Mouse (Mus musculus) heart, embryonic 16.5 days (tissue): Measurements from ENCODE around the gene Kif1a. TPM values are rescaled to one million over a fixed set of nuclear protein-coding genes. Genes with fewer than 3 reads are reported as not detected.
A peak's percentile ranks its signal among the peaks of the same experiment; 100 is the strongest.

Experiments
- ATAC-seq: fragments of 200-750 bp; cut with Nextera tagmentation; replicated peaks from 2 replicates; pipeline ENCODE4 v1.8.0; 2017; ENCODE audit warnings: moderate number of reproducible peaks; ENCODE audit not compliant: insufficient read depth, low FRiP score; ENCODE audit errors: extremely low read depth
- H3K27ac ChIP-seq: fragments of 300-500 bp; sonication (generic); 2 replicates; pipeline ENCODE4 v1.5.1; 2014; ENCODE audit warnings: mild to moderate bottlenecking, low read length, control low read depth, moderate library complexity
- H3K27me3 ChIP-seq: fragments of 300-500 bp; sonication (generic); 2 replicates; pipeline ENCODE4 v1.6.1; 2014; ENCODE audit warnings: low read length, mixed read lengths; ENCODE audit not compliant: control insufficient read depth, insufficient read depth
- H3K36me3 ChIP-seq: fragments of 300-500 bp; sonication (generic); 2 replicates; pipeline ENCODE4 v1.6.1; 2014; ENCODE audit not compliant: control insufficient read depth, insufficient read depth
- H3K4me1 ChIP-seq: fragments of 300-500 bp; sonication (generic); 2 replicates; pipeline ENCODE4 v1.6.1; 2014; ENCODE audit warnings: low read length, mixed read lengths; ENCODE audit not compliant: control insufficient read depth, insufficient read depth
- H3K4me2 ChIP-seq: fragments of 300-500 bp; sonication (generic); 2 replicates; pipeline ENCODE4 v1.6.1; 2014; ENCODE audit warnings: low read depth, mild to moderate bottlenecking, control low read depth, low read length
- H3K4me3 ChIP-seq: fragments of 300-500 bp; sonication (generic); 2 replicates; pipeline ENCODE4 v1.5.1; 2014; ENCODE audit warnings: mild to moderate bottlenecking, control low read depth, low read length
- H3K9ac ChIP-seq: fragments of 300-500 bp; sonication (generic); 2 replicates; pipeline ENCODE4 v1.6.1; 2014; ENCODE audit warnings: low read length, control low read depth
- H3K9me3 ChIP-seq: fragments of 300-500 bp; sonication (generic); replicated peaks from 2 replicates; pipeline ENCODE4 v1.6.1; 2016; ENCODE audit warnings: low read length; ENCODE audit not compliant: control insufficient read depth
- WGBS: fragments of 180-500 bp; shearing (Covaris S2); extraction: QIAGEN DNeasy Blood & Tissue Kit; methylation state at CpG from one replicate; pipeline ENCODE4 v1.1.7; 2014; 5-methylcytosine and 5-hydroxymethylcytosine counted together
- polyA plus RNA-seq: library from polyadenylated mRNA; unstranded; fragments of >200 nt; fragmentation: Nextera tagmentation; extraction: Ambion mirVana; gene quantifications from 2 replicates; pipeline ENCODE4 v1.2.1, GENCODE M21; 2015

The Kif1a gene
- polyA plus RNA-seq: 8.3 and 11.3 TPM in 2 replicates

- peak; percentile 72 for ATAC-seq
- WGBS: 2% methylated on average over 39 of the region's 39 CpGs
- H3K4me3 ChIP-seq: peak within 1 kb of the TSS; percentile 49
- no peaks in the 10 kb centered on the region for H3K36me3 ChIP-seq
- peaks cover 50% of the 10 kb centered on the region for H3K27me3 ChIP-seq
- H3K27ac ChIP-seq: no peak within 1 kb of the TSS
- peaks cover 7% of the 10 kb centered on the region for H3K4me1 ChIP-seq
- H3K9ac ChIP-seq: peak within 1 kb of the TSS; percentile 68
- H3K9me3 ChIP-seq: peaks cover 3% of the 10 kb centered on the region
- H3K4me2 ChIP-seq: peak within 1 kb of the TSS; percentile 97
These were observed at the start of gene Kif1a for GRCm38 (mm10) chr1:93101571-93102061. Gene Kif1a (minus strand): TSS chr1:93101951.

GRCm38 (mm10) chr1:93150907-93151661 is 49.3 kb upstream of the Kif1a start:
- peak; percentile 76 for ATAC-seq
- H3K9me3 ChIP-seq: no peaks in the 10 kb centered on the region
- 43% methylated on average over 2 of the region's 2 CpGs for WGBS
- no peak overlapping the region for H3K9ac ChIP-seq
- no peaks in the 10 kb centered on the region for H3K36me3 ChIP-seq
- H3K4me2 ChIP-seq: no peak overlapping the region
- H3K4me3 ChIP-seq: no peak overlapping the region
- peaks cover 19% of the 10 kb centered on the region for H3K27me3 ChIP-seq
- no peaks in the 10 kb centered on the region; the same call in 1 of the 2 replicates for H3K4me1 ChIP-seq
- no peak overlapping the region for H3K27ac ChIP-seq

GRCm38 (mm10) chr1:93144176-93144575 is 42.4 kb upstream of the Kif1a start:
- Histone ChIP-seq H3K4me2 (no peak overlapping the region), H3K9me3 (no peaks in the 10 kb centered on the region), H3K4me1 (peaks cover 10% of the 10 kb centered on the region), H3K4me3 (no peak overlapping the region), H3K36me3 (no peaks in the 10 kb centered on the region), H3K27me3 (peaks cover 22% of the 10 kb centered on the region), H3K9ac (no peak overlapping the region), H3K27ac (no peak overlapping the region)
- ATAC-seq: peak; percentile 66; the same call in 1 of the 2 replicates
- 53% methylated on average over 9 of the region's 9 CpGs for WGBS

GRCm38 (mm10) chr1:93142871-93143270 is 41.1 kb upstream of the Kif1a start:
- Histone ChIP-seq H3K27ac (no peak overlapping the region), H3K27me3 (peaks cover 17% of the 10 kb centered on the region), H3K9ac (no peak overlapping the region), H3K4me3 (no peak overlapping the region), H3K4me2 (no peak overlapping the region), H3K9me3 (no peaks in the 10 kb centered on the region), H3K36me3 (no peaks in the 10 kb centered on the region), H3K4me1 (peaks cover 10% of the 10 kb centered on the region)
- ATAC-seq: no peak
- WGBS: 68% methylated on average over 1 of the region's 1 CpGs

- H3K27me3 ChIP-seq: peaks cover 12% of the 10 kb centered on the region; the same call in 1 of the 2 replicates
- H3K4me2 ChIP-seq: no peak overlapping the region
- no peak overlapping the region for H3K9ac ChIP-seq
- H3K9me3 ChIP-seq: no peaks in the 10 kb centered on the region
- peaks cover 8% of the 10 kb centered on the region for H3K4me1 ChIP-seq
- H3K36me3 ChIP-seq: no peaks in the 10 kb centered on the region
- WGBS: 54% methylated on average over 7 of the region's 7 CpGs
- ATAC-seq: no peak
- H3K4me3 ChIP-seq: no peak overlapping the region
- no peak overlapping the region for H3K27ac ChIP-seq
These were observed 38.0 kb upstream of the Kif1a start for GRCm38 (mm10) chr1:93139713-93140112.

- Histone ChIP-seq H3K4me2 (no peak overlapping the region), H3K9me3 (no peaks in the 10 kb centered on the region), H3K4me1 (no peaks in the 10 kb centered on the region), H3K4me3 (no peak overlapping the region), H3K9ac (no peak overlapping the region), H3K27me3 (peaks cover 12% of the 10 kb centered on the region), H3K36me3 (no peaks in the 10 kb centered on the region), H3K27ac (no peak overlapping the region)
- WGBS: 57% methylated on average over 6 of the region's 6 CpGs
- no peak for ATAC-seq
These were observed 36.8 kb upstream of the Kif1a start for GRCm38 (mm10) chr1:93138534-93138933.

- Histone ChIP-seq H3K27me3 (peaks cover 3% of the 10 kb centered on the region), H3K9ac (no peak within 1 kb of the TSS)
- WGBS: 82% methylated on average over 12 of the region's 12 CpGs
These were observed 33.3 kb upstream of the Kif1a start, which contains the start of gene Agxt for GRCm38 (mm10) chr1:93135036-93135526. Gene Agxt (plus strand): TSS chr1:93135240.

GRCm38 (mm10) chr1:93132676-93133075 is 30.9 kb upstream of the Kif1a start:
- WGBS: 46% methylated on average over 8 of the region's 8 CpGs
- Histone ChIP-seq H3K27ac (no peak overlapping the region), H3K4me2 (no peak overlapping the region), H3K36me3 (no peaks in the 10 kb centered on the region), H3K9ac (no peak overlapping the region), H3K4me1 (no peaks in the 10 kb centered on the region), H3K4me3 (no peak overlapping the region), H3K27me3 (peaks cover 3% of the 10 kb centered on the region), H3K9me3 (no peaks in the 10 kb centered on the region)
- ATAC-seq: no peak

More at GRCm38 (mm10) chr1:93135036-93135526, 33.3 kb upstream of the Kif1a start, which contains the start of gene Agxt:
- no peak for ATAC-seq
- Histone ChIP-seq H3K9me3 (no peaks in the 10 kb centered on the region), H3K4me1 (no peaks in the 10 kb centered on the region), H3K36me3 (no peaks in the 10 kb centered on the region), H3K27ac (no peak within 1 kb of the TSS), H3K4me2 (no peak within 1 kb of the TSS), H3K4me3 (no peak within 1 kb of the TSS)
